Mouse (Mus musculus) layer of hippocampus, adult 8-10 months (tissue): ENCODE measurements at regions not wholly inside any gene's neighbourhood (a gene's known extent, or its start where the extent isn't known, plus 50 kb on each side); places are given as distances from the start of the nearest gene placed in this dataset.
"Not testable (repeated sequence)": the region's sequence is repeated elsewhere in the genome, so short reads cannot be mapped to it uniquely, and the experiment has no call there.

Experiments used
- DNase-seq, 2 experiments: peaks; one replicate each; pipeline ENCODE4 v3.0.0; 2022; ENCODE audit warnings: low spot score in 2 of 2

GRCm38 (mm10) chr14:86204582-86204981 is 936.5 kb downstream of the Diaph3 start:
- no peak for DNase-seq

GRCm38 (mm10) chr14:86197864-86198263 is 943.2 kb downstream of the Diaph3 start:
- DNase-seq: no peak

GRCm38 (mm10) chr14:86184663-86185381 is 956.2 kb downstream of the Diaph3 start:
- no peak for DNase-seq

- DNase-seq: no peak
Observed at GRCm38 (mm10) chr14:86178517-86178916, 962.5 kb downstream of the Diaph3 start.

- no peak for DNase-seq
Observed at GRCm38 (mm10) chr14:86171118-86171517, 969.9 kb downstream of the Diaph3 start.

GRCm38 (mm10) chr14:86159151-86159550 is 981.9 kb downstream of the Diaph3 start:
- peak; percentile 85 to 91 for DNase-seq

- DNase-seq: no peak
Observed at GRCm38 (mm10) chr14:86154688-86155087, 986.3 kb downstream of the Diaph3 start.

- DNase-seq: no peak
Observed at GRCm38 (mm10) chr14:86151276-86151675, 989.8 kb downstream of the Diaph3 start.

GRCm38 (mm10) chr14:86150329-86150866 is 990.6 kb downstream of the Diaph3 start:
- DNase-seq: no peak

- DNase-seq: no peak
Observed at GRCm38 (mm10) chr14:86115254-86116057, 1025.6 kb downstream of the Diaph3 start.

- no peak for DNase-seq
Observed at GRCm38 (mm10) chr14:86101497-86101896, 1039.5 kb downstream of the Diaph3 start.

- DNase-seq: no peak
Observed at GRCm38 (mm10) chr14:86070313-86071100, 1070.5 kb downstream of the Diaph3 start.

GRCm38 (mm10) chr14:86069329-86069728 is 1071.7 kb downstream of the Diaph3 start:
- no peak for DNase-seq

GRCm38 (mm10) chr14:86067743-86068142 is 1073.3 kb downstream of the Diaph3 start:
- no peak for DNase-seq

- no peak for DNase-seq
Observed at GRCm38 (mm10) chr14:86063620-86063943, 1077.5 kb downstream of the Diaph3 start.

GRCm38 (mm10) chr14:86062885-86063619 is 1078.0 kb downstream of the Diaph3 start:
- peak in 1 of 2 experiments; percentile 15 for DNase-seq

GRCm38 (mm10) chr14:86056991-86057390 is 1084.0 kb downstream of the Diaph3 start:
- DNase-seq: no peak

GRCm38 (mm10) chr14:86054668-86055067 is 1086.4 kb downstream of the Diaph3 start:
- DNase-seq: no peak

- no peak for DNase-seq
Observed at GRCm38 (mm10) chr14:86029401-86029800, 1111.6 kb downstream of the Diaph3 start.

- not testable (repeated sequence) for DNase-seq
Observed at GRCm38 (mm10) chr14:86017611-86018010, 1123.4 kb downstream of the Diaph3 start.
